Mouse (Mus musculus) heart, embryonic 11.5 days (tissue): ENCODE measurements around the gene Vip. TPM values are rescaled to one million over a fixed set of nuclear protein-coding genes. Genes with fewer than 3 reads are reported as not detected.

Experiments used
- polyA plus RNA-seq: library from polyadenylated mRNA; unstranded; fragments of >200 nt; fragmentation: Nextera tagmentation; extraction: Ambion mirVana; gene quantifications from 2 replicates; pipeline ENCODE4 v1.2.1, GENCODE M21; 2014

The Vip gene
- polyA plus RNA-seq, 1 experiment from 2014 or later, result not detected

Other genes starting within 250 kb of the Vip start
- gene Syne1, start 87.7 kb upstream of the Vip start, polyA plus RNA-seq, result 13.7 and 18.2 TPM in 2 replicates
- 3.8 and 4.5 TPM in 2 replicates for gene Myct1, start 45.4 kb upstream of the Vip start, polyA plus RNA-seq
- gene Fbxo5, start 166.4 kb downstream of the Vip start, polyA plus RNA-seq, result 57.2 and 59.2 TPM in 2 replicates
- gene Mtrf1l, start 184.7 kb downstream of the Vip start, polyA plus RNA-seq, result 12.6 and 16.2 TPM in 2 replicates